Mouse (Mus musculus): ENCODE measurements around the gene Wdr5.
"Not testable (repeated sequence)": the region's sequence is repeated elsewhere in the genome, so short reads cannot be mapped to it uniquely, and the experiment has no call there.

The Wdr5 gene

GRCm38 (mm10) chr2:27496391-27497028 lies 18.4 kb upstream of the Wdr5 start:
- DNase-seq (ENCODE audit: extremely low read depth, low read depth): no peak

GRCm38 (mm10) chr2:27504113-27504885 lies 10.7 kb upstream of the Wdr5 start:
- DNase-seq (ENCODE audit: extremely low read depth, low read depth): no peak

- DNase-seq (ENCODE audit: extremely low read depth, low read depth): no peak
Observed at GRCm38 (mm10) chr2:27505539-27505938, 9.4 kb upstream of the Wdr5 start.

GRCm38 (mm10) chr2:27506658-27507057 lies 8.3 kb upstream of the Wdr5 start:
- not testable (repeated sequence) for DNase-seq (ENCODE audit: extremely low read depth, low read depth)

- no peak for DNase-seq (ENCODE audit: extremely low read depth, low read depth)
Observed at GRCm38 (mm10) chr2:27507562-27507961, 7.4 kb upstream of the Wdr5 start, which contains the start of gene Brd3. Brd3 (minus strand) TSS chr2:27507662.

- no peak for DNase-seq (ENCODE audit: extremely low read depth, low read depth)
Observed at GRCm38 (mm10) chr2:27510706-27511105, 4.3 kb upstream of the Wdr5 start.

GRCm38 (mm10) chr2:27512909-27513308 lies 2.0 kb upstream of the Wdr5 start:
- DNase-seq (ENCODE audit: extremely low read depth, low read depth): no peak

GRCm38 (mm10) chr2:27513861-27514260 lies 1.1 kb upstream of the Wdr5 start:
- no peak for DNase-seq (ENCODE audit: extremely low read depth, low read depth)

GRCm38 (mm10) chr2:27515341-27516166 lies 597 bp downstream of the Wdr5 start:
- DNase-seq (ENCODE audit: extremely low read depth, low read depth): no peak

GRCm38 (mm10) chr2:27516289-27516688 lies 1.3 kb downstream of the Wdr5 start:
- no peak for DNase-seq (ENCODE audit: extremely low read depth, low read depth)

GRCm38 (mm10) chr2:27518283-27518682 lies 3.3 kb downstream of the Wdr5 start:
- no peak for DNase-seq (ENCODE audit: extremely low read depth, low read depth)

GRCm38 (mm10) chr2:27538455-27539330 lies 23.7 kb downstream of the Wdr5 start:
- DNase-seq (ENCODE audit: extremely low read depth, low read depth): peak; percentile 71

GRCm38 (mm10) chr2:27539336-27539735 lies 24.4 kb downstream of the Wdr5 start:
- DNase-seq (ENCODE audit: extremely low read depth, low read depth): peak; percentile 63

GRCm38 (mm10) chr2:27539772-27540514 lies 25.0 kb downstream of the Wdr5 start:
- DNase-seq (ENCODE audit: extremely low read depth, low read depth): peak; percentile 99

- no peak for DNase-seq (ENCODE audit: extremely low read depth, low read depth)
Observed at GRCm38 (mm10) chr2:27540515-27540836, 25.5 kb downstream of the Wdr5 start.

GRCm38 (mm10) chr2:27541225-27541624 lies 26.3 kb downstream of the Wdr5 start:
- no peak for DNase-seq (ENCODE audit: extremely low read depth, low read depth)

- no peak for DNase-seq (ENCODE audit: extremely low read depth, low read depth)
Observed at GRCm38 (mm10) chr2:27544613-27545012, 29.7 kb downstream of the Wdr5 start.

GRCm38 (mm10) chr2:27545517-27545916 lies 30.6 kb downstream of the Wdr5 start:
- DNase-seq (ENCODE audit: extremely low read depth, low read depth): not testable (repeated sequence)

GRCm38 (mm10) chr2:27546041-27546440 lies 31.1 kb downstream of the Wdr5 start:
- not testable (repeated sequence) for DNase-seq (ENCODE audit: extremely low read depth, low read depth)

GRCm38 (mm10) chr2:27547326-27547725 lies 32.4 kb downstream of the Wdr5 start:
- no peak for DNase-seq (ENCODE audit: extremely low read depth, low read depth)
